Mouse (Mus musculus) stomach, postnatal 0 days (tissue): ENCODE measurements around the gene AI413582.

Experiments used
- CTCF ChIP-seq: IDR thresholded peaks from 2 replicates; pipeline ENCODE4 v1.5.1; 2016; ENCODE audit warnings: antibody characterized with exemption, low read depth, mild to moderate bottlenecking, moderate library complexity
- EP300 ChIP-seq: optimal IDR thresholded peaks from 2 replicates; pipeline ENCODE3; 2016; ENCODE audit warnings: antibody characterized with exemption

DNA sequence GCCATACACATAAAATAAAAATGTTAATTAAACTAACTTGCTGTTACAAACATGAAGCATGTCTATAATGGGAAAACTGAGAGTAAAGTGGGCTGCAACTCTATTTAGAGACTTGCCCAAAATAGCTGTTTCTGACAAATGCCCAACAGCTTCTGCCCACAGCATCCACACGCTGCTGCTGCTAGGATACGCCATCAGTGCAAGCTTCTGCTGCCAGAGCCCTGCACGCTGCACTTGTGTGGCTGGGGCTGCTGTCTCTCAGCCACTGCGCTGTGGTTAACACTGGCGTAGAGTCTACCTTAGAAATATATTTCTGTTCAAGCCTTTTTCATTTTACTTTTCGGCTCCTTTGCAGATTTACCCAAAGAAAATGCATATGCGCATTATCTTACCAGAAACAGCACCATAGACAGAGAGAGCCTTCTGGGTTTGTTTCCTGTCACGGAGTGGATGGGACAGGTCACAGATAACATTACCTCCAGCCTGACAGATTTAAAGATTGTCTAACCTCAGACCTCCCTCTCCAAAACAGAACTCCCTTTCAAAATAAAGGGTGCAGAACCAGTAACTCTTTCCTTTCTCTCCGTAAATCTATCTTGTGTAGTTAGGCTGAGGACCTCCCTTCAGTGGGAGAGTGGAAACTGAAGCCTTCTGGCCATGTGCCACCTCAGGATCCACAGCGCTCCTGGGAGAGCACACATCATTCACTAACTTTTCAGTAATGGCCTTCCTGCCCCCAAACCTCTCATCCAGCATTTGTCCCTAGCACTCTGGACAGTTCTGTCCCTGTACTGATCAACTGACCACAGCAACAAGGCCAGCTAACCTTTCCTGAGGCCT lies 45.3 kb upstream of the AI413582 start:
- TF ChIP-seq CTCF: no peak
- no peak for TF ChIP-seq EP300
